Mouse (Mus musculus): ENCODE results near the gene Ddx23. TPM values are rescaled to one million over a fixed set of nuclear protein-coding genes. Genes with fewer than 3 reads are reported as not detected.
A peak's percentile ranks its signal among the peaks of the same experiment; 100 is the strongest.

Ddx23 gene
- polyA plus RNA-seq, 1 experiment from 2014 or later = 33.0 TPM

- Histone ChIP-seq H3K4me1 (replicated peaks; ENCODE audit: control insufficient read depth, insufficient read depth, low read length) (no peaks in the 10 kb centered on the region; the same call in 1 of the 2 replicates), H3K9me3 (ENCODE audit: control insufficient read depth, low read length) (no peaks in the 10 kb centered on the region), H3K36me3 (ENCODE audit: control insufficient read depth, insufficient read depth, low read length) (no peaks in the 10 kb centered on the region), H3K27ac (ENCODE audit: low read depth, low read length) (no peak overlapping the region), H3K27me3 (ENCODE audit: control insufficient read depth, insufficient read depth, low read length) (no peaks in the 10 kb centered on the region; the same call in 1 of the 2 replicates), H3K4me3 (ENCODE audit: low read depth, low read length) (no peak overlapping the region), H3K4me2 (replicated peaks; ENCODE audit: low read depth, low read length) (no peak overlapping the region), H3K9ac (ENCODE audit: low read depth, low read length) (no peak overlapping the region)
- WGBS = 10% methylated on average over 7 of the region's 7 CpGs
- DNase-seq (ENCODE audit: low spot score) (no peak), ATAC-seq (ENCODE audit: low FRiP score) (no peak)
These were observed 40.5 kb downstream of the Ddx23 start for GRCm38 (mm10) chr15:98622199-98622598.

DNA sequence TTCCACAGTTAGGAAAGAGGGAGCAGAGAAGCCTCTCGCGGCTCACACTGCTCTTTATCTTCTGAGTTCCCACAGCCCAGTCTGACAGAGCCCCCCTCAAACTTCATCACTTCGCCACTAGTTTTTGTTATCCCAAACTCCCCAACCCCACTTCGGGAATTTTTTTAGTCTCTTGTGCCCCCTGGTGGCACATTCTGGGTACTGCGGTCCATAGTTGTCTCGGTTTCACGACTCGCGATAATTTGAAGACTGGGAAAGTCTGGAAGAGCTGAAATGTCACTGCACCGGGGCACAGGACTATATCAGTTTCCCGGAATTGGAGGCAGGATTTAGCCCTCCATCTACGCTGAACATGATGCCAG, 45.5 kb downstream of the Ddx23 start:
- Histone ChIP-seq H3K27me3 (ENCODE audit: control insufficient read depth, insufficient read depth, low read length) (no peaks in the 10 kb centered on the region; the same call in 1 of the 2 replicates), H3K36me3 (ENCODE audit: control insufficient read depth, insufficient read depth, low read length) (no peaks in the 10 kb centered on the region), H3K4me1 (replicated peaks; ENCODE audit: control insufficient read depth, insufficient read depth, low read length) (no peaks in the 10 kb centered on the region; the same call in 1 of the 2 replicates), H3K9ac (ENCODE audit: low read depth, low read length) (no peak overlapping the region), H3K4me3 (ENCODE audit: low read depth, low read length) (no peak overlapping the region), H3K27ac (ENCODE audit: low read depth, low read length) (no peak overlapping the region), H3K9me3 (ENCODE audit: control insufficient read depth, low read length) (no peaks in the 10 kb centered on the region), H3K4me2 (replicated peaks; ENCODE audit: low read depth, low read length) (no peak overlapping the region)
- ATAC-seq (ENCODE audit: low FRiP score) (0 out of 2 replicates have a peak, but pooled peaks have one; percentile 17), DNase-seq (ENCODE audit: low spot score) (peak; percentile 93)
- WGBS = under 1% methylated on average over 12 of the region's 12 CpGs

DNA sequence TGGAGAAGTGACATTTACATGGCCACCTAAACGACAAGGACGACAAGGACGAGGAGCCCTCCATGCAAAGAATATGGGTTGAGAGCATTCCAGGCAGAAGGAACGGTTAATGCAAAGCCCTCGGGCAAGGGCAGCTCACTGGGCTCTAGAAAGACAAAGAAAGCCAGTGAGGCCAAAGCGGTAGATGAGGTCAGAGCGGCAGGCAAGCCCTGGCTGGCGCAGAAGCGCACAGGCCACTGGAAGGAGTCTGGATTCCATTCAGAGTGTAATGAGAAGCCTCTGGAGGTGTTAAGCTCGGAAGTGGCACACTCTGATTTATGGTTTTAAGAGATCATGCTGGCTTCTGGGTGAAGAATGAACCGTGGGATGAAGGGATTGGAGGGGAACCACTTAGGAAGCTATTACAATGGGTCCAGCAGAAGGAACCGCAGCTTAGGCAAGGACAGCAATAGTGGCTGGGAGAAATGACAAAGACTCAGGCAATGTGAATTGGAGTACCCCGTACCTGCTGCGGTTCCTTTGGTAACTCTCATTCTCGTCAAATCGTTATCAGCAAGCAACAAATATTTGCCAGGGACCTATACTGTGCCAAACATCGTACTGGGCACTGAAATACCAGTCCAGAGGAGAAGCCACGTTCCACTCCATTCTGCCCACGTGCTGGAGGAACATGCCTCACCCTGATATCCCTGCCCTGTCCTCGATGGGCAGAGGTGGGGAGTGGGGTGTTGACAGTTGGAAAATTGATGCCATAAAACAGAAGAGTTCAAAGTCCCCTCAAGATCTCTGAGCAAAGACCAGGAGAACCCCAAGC, 46.1 kb downstream of the Ddx23 start:
- Histone ChIP-seq H3K36me3 (ENCODE audit: control insufficient read depth, insufficient read depth, low read length) (no peaks in the 10 kb centered on the region), H3K9ac (ENCODE audit: low read depth, low read length) (no peak overlapping the region), H3K4me2 (replicated peaks; ENCODE audit: low read depth, low read length) (no peak overlapping the region), H3K27me3 (ENCODE audit: control insufficient read depth, insufficient read depth, low read length) (no peaks in the 10 kb centered on the region; the same call in 1 of the 2 replicates), H3K27ac (ENCODE audit: low read depth, low read length) (no peak overlapping the region), H3K4me3 (ENCODE audit: low read depth, low read length) (no peak overlapping the region), H3K4me1 (replicated peaks; ENCODE audit: control insufficient read depth, insufficient read depth, low read length) (no peaks in the 10 kb centered on the region), H3K9me3 (ENCODE audit: control insufficient read depth, low read length) (no peaks in the 10 kb centered on the region)
- 48% methylated on average over 20 of the region's 20 CpGs for WGBS
- ATAC-seq (ENCODE audit: low FRiP score) = peak; percentile 25; the same call in 1 of the 2 replicates
- no peak for DNase-seq (ENCODE audit: low spot score)

GRCm38 (mm10) chr15:98615751-98616150, 46.9 kb downstream of the Ddx23 start:
- WGBS = 65% methylated on average over 6 of the region's 6 CpGs
- H3K4me3 ChIP-seq (ENCODE audit: low read depth, low read length) = no peak overlapping the region

DNA sequence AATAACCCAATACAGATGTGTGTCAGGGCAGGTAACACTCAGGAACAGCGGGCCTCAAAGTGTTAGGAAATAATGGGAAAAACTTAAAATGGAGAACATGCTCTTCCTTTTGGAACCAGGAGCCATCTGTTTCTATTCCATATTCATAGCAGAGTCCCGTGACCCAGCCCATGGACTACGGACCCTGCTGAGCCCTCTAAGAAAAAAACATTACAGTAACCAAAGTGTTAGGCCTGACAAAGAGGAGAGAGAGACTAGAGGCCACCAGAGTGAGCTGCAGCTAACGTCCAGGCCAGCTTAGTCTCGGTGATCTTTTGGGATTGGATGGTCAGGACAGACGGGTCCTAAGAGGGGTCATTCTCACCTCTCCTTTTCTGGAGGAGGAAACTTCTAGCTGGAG, 47.7 kb downstream of the Ddx23 start:
- ATAC-seq (ENCODE audit: low FRiP score) (no peak), DNase-seq (ENCODE audit: low spot score) (no peak)
- H3K9me3 ChIP-seq (ENCODE audit: control insufficient read depth, low read length) = no peaks in the 10 kb centered on the region
- H3K27me3 ChIP-seq (ENCODE audit: control insufficient read depth, insufficient read depth, low read length) = no peaks in the 10 kb centered on the region; the same call in 1 of the 2 replicates
- H3K27ac ChIP-seq (ENCODE audit: low read depth, low read length) = no peak overlapping the region
- no peak overlapping the region for H3K4me3 ChIP-seq (ENCODE audit: low read depth, low read length)
- no peaks in the 10 kb centered on the region for H3K4me1 ChIP-seq (replicated peaks; ENCODE audit: control insufficient read depth, insufficient read depth, low read length)
- H3K4me2 ChIP-seq (replicated peaks; ENCODE audit: low read depth, low read length) = no peak overlapping the region
- H3K36me3 ChIP-seq (ENCODE audit: control insufficient read depth, insufficient read depth, low read length) = no peaks in the 10 kb centered on the region
- WGBS = 50% methylated on average over 6 of the region's 6 CpGs
- H3K9ac ChIP-seq (ENCODE audit: low read depth, low read length) = 0 out of 2 replicates have a peak overlapping the region, but pooled peaks have one; percentile 2

More at GRCm38 (mm10) chr15:98615751-98616150, 46.9 kb downstream of the Ddx23 start:
- Histone ChIP-seq H3K36me3 (ENCODE audit: control insufficient read depth, insufficient read depth, low read length) (no peaks in the 10 kb centered on the region), H3K27me3 (ENCODE audit: control insufficient read depth, insufficient read depth, low read length) (no peaks in the 10 kb centered on the region; the same call in 1 of the 2 replicates), H3K27ac (ENCODE audit: low read depth, low read length) (no peak overlapping the region), H3K4me1 (replicated peaks; ENCODE audit: control insufficient read depth, insufficient read depth, low read length) (no peaks in the 10 kb centered on the region), H3K4me2 (replicated peaks; ENCODE audit: low read depth, low read length) (no peak overlapping the region), H3K9me3 (ENCODE audit: control insufficient read depth, low read length) (no peaks in the 10 kb centered on the region), H3K9ac (ENCODE audit: low read depth, low read length) (no peak overlapping the region)
- ATAC-seq (ENCODE audit: low FRiP score) (no peak), DNase-seq (ENCODE audit: low spot score) (no peak)

- no peaks in the 10 kb centered on the region for H3K9me3 ChIP-seq (ENCODE audit: control insufficient read depth, low read length)
- DNase-seq (ENCODE audit: low spot score) (no peak), ATAC-seq (ENCODE audit: low FRiP score) (no peak)
- no peak overlapping the region for H3K4me3 ChIP-seq (ENCODE audit: low read depth, low read length)
- H3K9ac ChIP-seq (ENCODE audit: low read depth, low read length) = 0 out of 2 replicates have a peak overlapping the region, but pooled peaks have one; percentile 2
- WGBS = 67% methylated on average over 9 of the region's 9 CpGs
- no peak overlapping the region for H3K4me2 ChIP-seq (replicated peaks; ENCODE audit: low read depth, low read length)
- H3K4me1 ChIP-seq (replicated peaks; ENCODE audit: control insufficient read depth, insufficient read depth, low read length) = no peaks in the 10 kb centered on the region
- no peaks in the 10 kb centered on the region for H3K36me3 ChIP-seq (ENCODE audit: control insufficient read depth, insufficient read depth, low read length)
- H3K27me3 ChIP-seq (ENCODE audit: control insufficient read depth, insufficient read depth, low read length) = no peaks in the 10 kb centered on the region; the same call in 1 of the 2 replicates
- no peak overlapping the region for H3K27ac ChIP-seq (ENCODE audit: low read depth, low read length)
These were observed 48.1 kb downstream of the Ddx23 start for GRCm38 (mm10) chr15:98614551-98614950.

DNA sequence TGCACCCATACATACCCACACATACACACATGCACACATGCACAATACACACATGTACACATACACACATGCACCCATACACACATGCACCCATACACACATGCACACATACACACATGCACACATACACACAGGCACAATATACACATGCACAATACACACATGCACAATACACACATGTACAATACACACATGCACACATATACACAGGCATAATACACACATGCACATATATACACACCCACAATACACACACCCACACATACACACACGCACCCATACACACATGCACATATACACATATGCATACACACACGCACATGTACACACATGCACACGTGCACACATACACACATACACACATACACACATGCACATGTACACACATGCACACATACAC, 50.5 kb downstream of the Ddx23 start:
- no peak for DNase-seq (ENCODE audit: low spot score)
- Histone ChIP-seq H3K9me3 (ENCODE audit: control insufficient read depth, low read length) (no peaks in the 10 kb centered on the region), H3K36me3 (ENCODE audit: control insufficient read depth, insufficient read depth, low read length) (no peaks in the 10 kb centered on the region), H3K9ac (ENCODE audit: low read depth, low read length) (no peak overlapping the region), H3K27ac (ENCODE audit: low read depth, low read length) (no peak overlapping the region), H3K27me3 (ENCODE audit: control insufficient read depth, insufficient read depth, low read length) (no peaks in the 10 kb centered on the region), H3K4me3 (ENCODE audit: low read depth, low read length) (no peak overlapping the region), H3K4me2 (replicated peaks; ENCODE audit: low read depth, low read length) (no peak overlapping the region), H3K4me1 (replicated peaks; ENCODE audit: control insufficient read depth, insufficient read depth, low read length) (peaks cover 7% of the 10 kb centered on the region)
- WGBS = 96% methylated on average over 3 of the region's 3 CpGs
- ATAC-seq (ENCODE audit: low FRiP score) = no peak

DNA sequence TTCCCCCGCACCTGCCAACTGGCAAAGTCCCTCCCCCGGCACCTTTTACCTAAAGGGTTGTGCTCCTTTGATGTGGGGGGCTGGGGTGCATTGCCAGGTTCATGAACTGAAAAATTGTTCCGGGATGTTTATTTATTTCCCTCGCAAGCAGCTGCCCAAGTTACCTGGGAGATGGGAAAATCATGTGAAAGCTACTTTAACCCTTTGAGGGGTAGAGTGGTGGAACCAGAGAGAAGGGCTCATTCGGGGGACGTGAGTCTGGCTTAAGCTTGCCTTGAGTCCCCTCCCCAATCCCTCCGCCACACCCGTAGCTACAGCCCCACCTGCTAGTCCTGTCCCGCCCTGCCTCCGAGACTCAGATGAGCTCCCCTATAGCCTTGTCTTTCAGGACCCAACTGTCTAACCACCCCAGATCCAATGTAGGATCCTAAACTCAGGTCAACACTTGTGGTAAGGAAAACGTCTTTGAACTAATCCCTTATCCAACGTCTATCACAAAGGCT, 52.5 kb downstream of the Ddx23 start:
- Histone ChIP-seq H3K36me3 (ENCODE audit: control insufficient read depth, insufficient read depth, low read length) (no peaks in the 10 kb centered on the region), H3K27me3 (ENCODE audit: control insufficient read depth, insufficient read depth, low read length) (no peaks in the 10 kb centered on the region), H3K9me3 (ENCODE audit: control insufficient read depth, low read length) (no peaks in the 10 kb centered on the region), H3K4me3 (ENCODE audit: low read depth, low read length) (peak overlapping the region; percentile 88), H3K27ac (ENCODE audit: low read depth, low read length) (peak overlapping the region; percentile 84; the same call in 1 of the 2 replicates), H3K9ac (ENCODE audit: low read depth, low read length) (peak overlapping the region; percentile 64), H3K4me2 (replicated peaks; ENCODE audit: low read depth, low read length) (peak overlapping the region; percentile 69), H3K4me1 (replicated peaks; ENCODE audit: control insufficient read depth, insufficient read depth, low read length) (peaks cover 7% of the 10 kb centered on the region)
- no peak for DNase-seq (ENCODE audit: low spot score)
- no peak for ATAC-seq (ENCODE audit: low FRiP score)
- 3% methylated on average over 12 of the region's 12 CpGs for WGBS
